Mouse (Mus musculus) colon, adult 2 months (tissue): ENCODE results near the gene Xrra1. TPM values are rescaled to one million over a fixed set of nuclear protein-coding genes. Genes with fewer than 3 reads are reported as not detected.

Experiments
- polyA plus RNA-seq: library from polyadenylated mRNA; depleted of rRNA; stranded (reverse); fragments of >200 nt; gene quantifications from 2 replicates; pipeline ENCODE4 v1.2.3, GENCODE M21; 2012; rRNA removed

Gene Xrra1
- polyA plus RNA-seq: 0.08 TPM in 1 of 2 replicates, not detected in the other

DNA sequence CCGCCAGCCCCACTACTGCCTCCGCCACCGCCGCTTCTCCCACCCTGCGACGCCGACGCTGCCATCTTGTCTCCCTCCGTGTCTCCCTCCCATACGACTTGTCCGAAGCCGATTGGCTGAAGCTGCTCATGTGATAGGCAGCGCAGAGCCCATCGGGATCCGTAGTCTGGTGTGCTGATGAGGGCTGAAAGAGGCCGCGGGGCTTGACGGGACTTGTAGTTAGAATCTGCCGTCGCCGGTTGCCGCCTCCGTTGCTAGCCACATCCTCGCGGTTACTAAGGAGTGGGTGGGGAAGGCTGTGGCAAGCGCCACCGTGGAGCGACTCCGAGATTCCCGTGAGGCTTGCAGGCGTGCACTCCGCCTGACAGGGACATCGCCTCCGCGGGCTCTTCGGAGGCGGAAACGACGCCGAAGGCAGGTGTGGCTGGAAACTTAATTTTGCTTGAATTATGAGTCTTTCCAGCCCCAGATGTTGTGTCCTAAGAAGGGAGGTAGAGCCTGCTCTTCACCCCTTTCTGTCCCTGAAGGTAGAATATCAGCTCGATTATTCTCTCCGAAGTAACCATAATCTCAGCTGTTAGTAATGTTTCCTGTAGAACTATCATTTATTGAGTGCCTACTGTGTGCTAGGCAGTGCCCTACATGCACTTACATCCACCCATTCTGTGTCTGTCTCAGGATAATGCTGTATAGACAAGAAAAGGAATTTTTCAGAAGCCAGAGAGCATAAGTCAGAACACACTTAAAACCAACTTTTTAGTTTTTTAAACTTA is at the start of gene Xrra1:
Gene Xrra1, plus strand, starts transcription at position 304 of the 773 bp plus-strand sequence.

DNA sequence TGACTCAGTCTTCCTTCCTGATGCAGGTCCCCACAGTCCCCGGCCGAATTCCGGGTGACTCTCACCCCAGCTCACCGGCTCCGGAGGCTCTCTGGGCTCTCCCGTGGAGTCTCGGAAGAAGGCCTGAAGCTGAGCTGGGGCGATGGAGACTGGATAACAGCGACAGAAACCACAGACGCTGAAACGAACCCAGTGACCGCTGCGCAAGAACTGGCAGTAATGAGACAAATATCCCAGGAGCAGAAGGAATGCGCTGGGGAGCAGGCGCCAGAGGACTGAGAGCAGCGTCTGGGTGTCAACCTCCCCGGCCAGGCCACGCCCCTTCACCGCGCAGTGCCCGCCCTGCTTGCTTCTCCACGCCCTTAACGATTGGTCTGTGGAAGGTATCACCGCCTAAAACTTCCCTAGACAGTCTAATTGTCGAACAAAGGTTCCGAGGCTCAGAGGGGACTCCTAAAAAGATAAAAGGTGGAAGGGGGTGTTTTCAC is 30.8 kb upstream of the Xrra1 start, which contains the start of gene Neu3:
Gene Neu3, minus strand, starts transcription at position 335 of the 488 bp plus-strand sequence.

DNA sequence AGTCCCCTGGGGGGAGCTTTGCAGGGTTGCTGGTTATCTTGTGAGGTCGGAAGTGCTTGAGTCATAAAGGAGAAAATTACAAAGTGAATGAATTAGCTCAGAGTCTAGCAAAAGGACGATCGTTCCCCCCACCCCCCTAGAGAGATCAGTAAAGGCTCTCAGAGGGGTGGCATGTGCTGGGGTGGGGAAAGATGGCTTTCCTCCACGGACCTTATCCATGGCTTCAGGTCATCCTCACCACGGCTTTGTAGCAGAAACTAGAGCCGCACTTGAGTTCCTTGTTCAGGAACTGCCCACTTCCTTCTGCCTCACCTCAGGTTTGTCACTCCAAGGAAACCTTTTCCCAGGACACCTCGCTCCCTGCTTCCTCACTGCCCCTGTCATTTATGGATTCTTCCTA is 4.4 kb downstream of the Xrra1 start, which contains the start of gene Spcs2:
Gene Spcs2, minus strand, starts transcription at position 101 of the 400 bp plus-strand sequence.

Other genes starting within 250 kb of the Xrra1 start
- gene Tpbgl, start 232.0 kb upstream of the Xrra1 start, polyA plus RNA-seq: 5.4 and 5.7 TPM in 2 replicates
- 19.0 and 22.0 TPM in 2 replicates for gene Slco2b1, start 147.8 kb upstream of the Xrra1 start, polyA plus RNA-seq
- gene Olfr520, start 128.8 kb upstream of the Xrra1 start, polyA plus RNA-seq: not detected in 2 replicates
- not detected in 2 replicates for gene Olfr521, start 95.6 kb upstream of the Xrra1 start, polyA plus RNA-seq
- gene Neu3, start 30.7 kb upstream of the Xrra1 start, polyA plus RNA-seq: 2.8 and 3.0 TPM in 2 replicates
- gene Spcs2, start 4.3 kb downstream of the Xrra1 start, polyA plus RNA-seq: 12.8 and 16.5 TPM in 2 replicates
- 3.7 and 4.0 TPM in 2 replicates for gene Rnf169, start 121.3 kb downstream of the Xrra1 start, polyA plus RNA-seq
- gene Chrdl2, start 147.1 kb downstream of the Xrra1 start, polyA plus RNA-seq: 2.2 and 4.4 TPM in 2 replicates